Mouse (Mus musculus): ENCODE results near the gene Npdc1. TPM values are rescaled to one million over a fixed set of nuclear protein-coding genes. Genes with fewer than 3 reads are reported as not detected.
A peak's percentile ranks its signal among the peaks of the same experiment; 100 is the strongest.

Npdc1 gene
- polyA plus RNA-seq, 1 experiment from 2014 or later: 481 TPM

DNA sequence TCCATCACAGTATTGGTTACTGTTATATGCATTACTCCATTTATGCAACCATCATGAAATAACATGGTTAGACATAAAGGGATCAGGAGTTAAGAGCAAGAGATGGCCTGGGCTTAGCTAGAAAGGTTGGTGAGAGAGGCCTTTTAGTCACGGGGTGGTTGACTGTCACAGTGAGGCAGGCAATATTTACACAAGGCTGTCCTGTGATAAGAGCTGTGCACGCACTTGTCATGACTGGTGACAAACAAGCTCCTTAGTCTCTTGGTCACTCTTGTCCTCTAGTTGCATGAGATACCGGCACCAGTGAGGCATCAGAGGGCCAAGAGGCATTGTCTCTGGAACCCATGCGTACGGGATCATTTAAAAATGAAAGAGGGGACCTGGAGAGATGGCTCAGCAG is 14.7 kb upstream of the Npdc1 start:
- Histone ChIP-seq H3K36me3 (ENCODE audit: control insufficient read depth, insufficient read depth, low read length) (no peaks in the 10 kb centered on the region), H3K27ac (ENCODE audit: low read depth, low read length) (no peak overlapping the region), H3K9me3 (ENCODE audit: control insufficient read depth, low read length) (no peaks in the 10 kb centered on the region), H3K4me2 (ENCODE audit: low read length) (no peak overlapping the region), H3K4me3 (ENCODE audit: low read length) (no peak overlapping the region), H3K9ac (ENCODE audit: low read depth, low read length) (no peak overlapping the region), H3K27me3 (replicated peaks; ENCODE audit: control insufficient read depth, insufficient read depth, low read length) (no peaks in the 10 kb centered on the region), H3K4me1 (ENCODE audit: control insufficient read depth, insufficient read depth, low read depth, low read length) (no peaks in the 10 kb centered on the region)
- 78% methylated on average over 5 of the region's 5 CpGs for WGBS
- ATAC-seq: no peak

DNA sequence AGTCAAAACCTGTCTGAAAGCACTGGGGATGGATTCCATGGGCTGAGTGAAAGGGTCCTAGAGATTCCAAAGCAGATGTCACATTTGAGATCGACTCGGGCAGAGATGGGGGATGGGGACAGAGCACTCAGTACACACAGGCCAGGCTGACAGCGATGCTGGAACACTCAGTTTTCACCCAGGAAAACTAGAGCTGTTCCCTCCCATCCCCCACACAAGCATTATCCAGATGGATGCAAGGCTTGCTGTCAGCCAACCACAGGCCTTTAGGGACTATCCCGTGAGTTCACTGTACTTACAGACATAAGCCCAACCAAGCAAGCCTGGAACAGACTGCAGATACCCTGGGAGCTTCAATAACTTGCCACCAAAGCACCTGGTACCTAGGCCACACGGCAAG is 7.9 kb upstream of the Npdc1 start:
- Histone ChIP-seq H3K9ac (ENCODE audit: low read depth, low read length) (no peak overlapping the region), H3K27me3 (replicated peaks; ENCODE audit: control insufficient read depth, insufficient read depth, low read length) (peaks cover 14% of the 10 kb centered on the region), H3K9me3 (ENCODE audit: control insufficient read depth, low read length) (no peaks in the 10 kb centered on the region), H3K36me3 (ENCODE audit: control insufficient read depth, insufficient read depth, low read length) (no peaks in the 10 kb centered on the region), H3K4me1 (ENCODE audit: control insufficient read depth, insufficient read depth, low read depth, low read length) (peaks cover 15% of the 10 kb centered on the region), H3K4me3 (ENCODE audit: low read length) (no peak overlapping the region), H3K4me2 (ENCODE audit: low read length) (no peak overlapping the region), H3K27ac (ENCODE audit: low read depth, low read length) (no peak overlapping the region)
- 63% methylated on average over 5 of the region's 5 CpGs for WGBS
- ATAC-seq: no peak

DNA sequence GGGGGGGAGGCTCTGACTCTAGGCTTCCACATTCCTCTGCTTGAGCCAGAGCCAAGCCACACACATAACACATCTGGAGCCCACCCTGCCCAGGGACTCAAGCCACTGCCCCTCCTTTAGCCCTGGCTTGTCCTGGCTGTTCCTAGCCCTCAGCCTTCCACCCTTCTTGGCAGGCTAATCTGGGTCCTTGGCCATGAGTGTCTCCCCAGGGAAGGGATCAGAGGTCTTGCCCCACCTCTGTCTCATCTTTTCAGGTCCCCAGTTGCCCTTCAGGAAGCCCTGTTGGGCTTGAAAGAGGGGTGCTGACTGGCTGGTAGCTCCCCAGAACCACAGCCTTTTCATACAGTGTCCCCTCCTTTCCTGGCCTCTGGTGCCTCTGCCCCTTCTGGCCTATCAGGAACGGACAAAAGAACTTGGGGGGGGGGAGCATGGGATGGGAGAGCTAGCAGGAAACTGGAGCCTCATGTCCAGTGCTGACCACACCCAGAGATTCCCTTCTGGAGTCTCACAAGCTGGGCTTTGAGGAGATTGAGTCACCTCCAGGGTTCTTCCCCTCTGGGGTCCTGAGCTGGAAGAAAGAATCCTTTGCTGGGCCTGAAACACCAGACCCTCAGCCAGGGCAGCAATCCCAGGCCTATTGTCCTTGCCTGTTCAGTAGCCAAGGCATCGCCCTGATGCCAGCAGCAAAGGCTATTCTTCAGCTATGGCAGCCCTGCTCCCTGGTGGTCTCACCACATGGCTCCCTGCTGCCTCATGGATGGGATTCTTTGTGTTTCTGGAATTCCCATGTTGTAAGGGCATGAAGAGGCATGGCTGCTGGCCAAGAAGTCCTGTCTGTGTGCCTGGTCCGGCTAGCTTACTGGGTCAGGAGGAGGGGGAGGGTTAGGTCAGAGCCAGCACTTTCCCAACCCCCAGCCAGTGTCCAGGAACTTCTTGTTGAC is 4.6 kb upstream of the Npdc1 start:
- peak; percentile 90 for ATAC-seq

DNA sequence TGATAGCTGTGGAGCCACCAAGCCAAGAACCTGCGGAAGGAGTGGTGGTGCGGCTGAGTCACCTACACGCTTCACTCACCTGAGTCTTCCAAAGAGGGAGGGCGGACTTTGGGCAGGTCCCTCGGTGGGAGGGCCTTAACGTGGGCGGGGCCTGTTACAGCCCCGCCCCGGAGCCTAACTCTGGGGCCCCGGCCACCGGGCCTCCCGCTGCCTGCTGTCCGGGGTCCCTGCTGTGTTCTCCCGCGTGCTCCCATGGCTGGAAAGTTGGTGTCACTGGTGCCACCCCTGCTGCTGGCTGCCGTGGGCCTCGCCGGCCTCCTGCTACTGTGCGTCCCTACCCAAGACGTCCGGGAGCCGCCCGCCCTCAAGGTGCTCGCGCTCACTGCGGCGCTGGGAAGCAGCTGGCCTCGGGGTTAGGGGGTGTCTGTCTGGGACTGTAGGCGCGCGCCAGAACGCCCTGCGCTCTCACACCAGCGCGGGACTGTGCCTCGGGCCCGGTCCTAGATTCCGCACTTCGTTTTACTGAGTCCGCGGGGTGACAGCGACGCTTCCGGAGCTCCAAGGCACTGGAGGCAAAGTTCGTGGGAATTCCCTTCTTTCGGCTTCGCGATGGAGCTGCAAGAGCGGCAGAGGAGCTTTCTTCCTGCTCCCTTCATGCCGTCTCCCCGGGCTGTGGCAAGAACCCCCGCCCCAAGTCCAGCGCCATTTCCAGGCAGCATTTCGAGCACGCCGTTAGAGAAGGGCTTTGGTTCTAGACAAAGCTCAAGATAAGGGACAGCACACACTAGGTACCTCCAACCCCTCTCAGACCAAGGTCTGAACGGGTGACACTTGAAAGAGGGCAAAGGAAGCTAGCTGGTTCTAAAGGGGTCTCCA is 3.2 kb upstream of the Npdc1 start, which contains the start of gene Entpd2:
TSS of gene Entpd2 (plus strand) at position 154 of the 876 bp plus-strand sequence.
- H3K4me3 ChIP-seq (ENCODE audit: low read length): peak within 1 kb of the TSS; percentile 41
- WGBS: 1% methylated on average over 55 of the region's 57 CpGs
- peak within 1 kb of the TSS; percentile 30; the same call in 1 of the 2 replicates for H3K27ac ChIP-seq (ENCODE audit: low read depth, low read length)
- peak within 1 kb of the TSS; percentile 73 for H3K4me2 ChIP-seq (ENCODE audit: low read length)
- peaks cover 44% of the 10 kb centered on the region for H3K27me3 ChIP-seq (replicated peaks; ENCODE audit: control insufficient read depth, insufficient read depth, low read length)
- H3K4me1 ChIP-seq (ENCODE audit: control insufficient read depth, insufficient read depth, low read depth, low read length): peaks cover 22% of the 10 kb centered on the region
- peak within 1 kb of the TSS; percentile 54 for H3K9ac ChIP-seq (ENCODE audit: low read depth, low read length)
- H3K36me3 ChIP-seq (ENCODE audit: control insufficient read depth, insufficient read depth, low read length): no peaks in the 10 kb centered on the region
- H3K9me3 ChIP-seq (ENCODE audit: control insufficient read depth, low read length): no peaks in the 10 kb centered on the region
- no peak; the same call in 1 of the 2 replicates for ATAC-seq

More for the DNA sequence above, 4.6 kb upstream of the Npdc1 start:
- Histone ChIP-seq H3K4me2 (ENCODE audit: low read length) (no peak overlapping the region), H3K27ac (ENCODE audit: low read depth, low read length) (peak overlapping the region; percentile 30; the same call in 1 of the 2 replicates), H3K4me1 (ENCODE audit: control insufficient read depth, insufficient read depth, low read depth, low read length) (peaks cover 16% of the 10 kb centered on the region), H3K9ac (ENCODE audit: low read depth, low read length) (no peak overlapping the region), H3K9me3 (ENCODE audit: control insufficient read depth, low read length) (no peaks in the 10 kb centered on the region), H3K27me3 (replicated peaks; ENCODE audit: control insufficient read depth, insufficient read depth, low read length) (peaks cover 37% of the 10 kb centered on the region), H3K36me3 (ENCODE audit: control insufficient read depth, insufficient read depth, low read length) (no peaks in the 10 kb centered on the region), H3K4me3 (ENCODE audit: low read length) (no peak overlapping the region)
- 13% methylated on average over 3 of the region's 3 CpGs for WGBS

DNA sequence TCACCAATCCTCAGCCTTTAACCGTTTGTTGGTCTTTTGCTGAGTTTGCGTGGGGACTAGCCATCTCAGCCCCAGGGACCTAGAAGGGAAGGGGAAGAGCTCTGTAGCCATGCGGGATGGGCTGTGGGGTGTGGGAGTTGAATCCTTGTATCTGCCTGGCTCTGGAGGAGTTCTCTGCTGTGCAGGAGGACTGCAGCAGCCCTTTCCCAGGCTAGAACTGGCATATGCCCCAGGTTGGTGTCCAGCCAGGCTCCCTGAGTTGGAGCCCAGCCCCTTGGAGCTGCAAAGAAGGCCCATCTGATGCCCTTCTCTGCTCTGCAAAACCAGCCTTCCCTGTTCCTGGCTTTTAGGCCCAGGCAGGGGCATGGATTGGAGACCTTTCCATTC is 2.6 kb upstream of the Npdc1 start:
- WGBS: 38% methylated on average over 3 of the region's 3 CpGs
- Histone ChIP-seq H3K4me2 (ENCODE audit: low read length) (peak overlapping the region; percentile 73; the same call in 1 of the 2 replicates), H3K9ac (ENCODE audit: low read depth, low read length) (no peak overlapping the region; the same call in 1 of the 2 replicates), H3K4me1 (ENCODE audit: control insufficient read depth, insufficient read depth, low read depth, low read length) (peaks cover 22% of the 10 kb centered on the region), H3K4me3 (ENCODE audit: low read length) (no peak overlapping the region), H3K9me3 (ENCODE audit: control insufficient read depth, low read length) (no peaks in the 10 kb centered on the region), H3K36me3 (ENCODE audit: control insufficient read depth, insufficient read depth, low read length) (no peaks in the 10 kb centered on the region), H3K27me3 (replicated peaks; ENCODE audit: control insufficient read depth, insufficient read depth, low read length) (peaks cover 44% of the 10 kb centered on the region), H3K27ac (ENCODE audit: low read depth, low read length) (no peak overlapping the region)
- no peak for ATAC-seq

DNA sequence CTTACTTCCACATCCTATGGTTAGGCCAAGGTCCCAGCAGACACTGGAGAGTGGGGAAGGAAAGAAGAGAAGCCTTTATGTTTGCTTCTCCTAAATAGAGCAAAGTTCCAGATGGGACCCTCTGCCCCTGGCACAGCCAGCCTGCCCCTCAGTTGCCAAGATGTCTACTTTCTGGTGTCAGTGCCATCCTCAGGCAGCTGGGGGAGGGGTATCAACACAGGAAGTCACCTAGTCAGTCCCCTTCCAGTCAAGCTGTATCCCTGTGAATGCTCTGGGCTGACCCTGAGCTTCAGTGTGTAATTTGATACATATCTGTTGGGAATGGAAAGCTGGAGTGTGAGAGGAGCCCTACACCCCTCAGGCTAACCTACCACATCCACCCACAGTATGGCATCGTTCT is 2.1 kb upstream of the Npdc1 start:
- ATAC-seq: no peak
- no peaks in the 10 kb centered on the region for H3K9me3 ChIP-seq (ENCODE audit: control insufficient read depth, low read length)
- H3K9ac ChIP-seq (ENCODE audit: low read depth, low read length): no peak overlapping the region
- H3K27ac ChIP-seq (ENCODE audit: low read depth, low read length): no peak overlapping the region
- peaks cover 22% of the 10 kb centered on the region for H3K4me1 ChIP-seq (ENCODE audit: control insufficient read depth, insufficient read depth, low read depth, low read length)
- no peaks in the 10 kb centered on the region for H3K36me3 ChIP-seq (ENCODE audit: control insufficient read depth, insufficient read depth, low read length)
- no peak overlapping the region for H3K4me2 ChIP-seq (ENCODE audit: low read length)
- peaks cover 44% of the 10 kb centered on the region for H3K27me3 ChIP-seq (replicated peaks; ENCODE audit: control insufficient read depth, insufficient read depth, low read length)
- H3K4me3 ChIP-seq (ENCODE audit: low read length): no peak overlapping the region
- 59% methylated on average over 1 of the region's 1 CpGs for WGBS

DNA sequence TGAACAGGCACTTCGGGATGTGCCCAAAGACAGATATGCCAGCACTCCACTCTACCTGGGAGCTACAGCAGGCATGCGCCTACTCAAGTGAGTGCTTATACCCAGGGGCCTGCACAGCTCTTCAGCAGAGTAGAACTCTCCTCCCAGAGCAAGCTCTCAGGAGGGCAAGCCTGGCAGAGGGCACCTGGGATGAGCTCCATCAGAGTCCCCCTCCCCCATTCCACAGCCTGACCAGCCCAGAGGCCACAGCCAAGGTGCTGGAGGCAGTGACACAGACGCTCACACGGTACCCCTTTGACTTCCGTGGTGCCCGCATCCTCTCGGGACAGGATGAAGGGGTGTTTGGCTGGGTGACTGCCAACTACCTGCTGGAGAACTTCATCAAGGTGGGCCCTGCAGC is 1.1 kb upstream of the Npdc1 start:
- no peaks in the 10 kb centered on the region for H3K9me3 ChIP-seq (ENCODE audit: control insufficient read depth, low read length)
- H3K27me3 ChIP-seq (replicated peaks; ENCODE audit: control insufficient read depth, insufficient read depth, low read length): peaks cover 44% of the 10 kb centered on the region
- WGBS: 91% methylated on average over 7 of the region's 7 CpGs
- no peak for ATAC-seq
- H3K27ac ChIP-seq (ENCODE audit: low read depth, low read length): no peak overlapping the region
- peaks cover 22% of the 10 kb centered on the region for H3K4me1 ChIP-seq (ENCODE audit: control insufficient read depth, insufficient read depth, low read depth, low read length)
- no peaks in the 10 kb centered on the region for H3K36me3 ChIP-seq (ENCODE audit: control insufficient read depth, insufficient read depth, low read length)
- H3K4me3 ChIP-seq (ENCODE audit: low read length): no peak overlapping the region
- no peak overlapping the region for H3K4me2 ChIP-seq (ENCODE audit: low read length)
- no peak overlapping the region for H3K9ac ChIP-seq (ENCODE audit: low read depth, low read length)

DNA sequence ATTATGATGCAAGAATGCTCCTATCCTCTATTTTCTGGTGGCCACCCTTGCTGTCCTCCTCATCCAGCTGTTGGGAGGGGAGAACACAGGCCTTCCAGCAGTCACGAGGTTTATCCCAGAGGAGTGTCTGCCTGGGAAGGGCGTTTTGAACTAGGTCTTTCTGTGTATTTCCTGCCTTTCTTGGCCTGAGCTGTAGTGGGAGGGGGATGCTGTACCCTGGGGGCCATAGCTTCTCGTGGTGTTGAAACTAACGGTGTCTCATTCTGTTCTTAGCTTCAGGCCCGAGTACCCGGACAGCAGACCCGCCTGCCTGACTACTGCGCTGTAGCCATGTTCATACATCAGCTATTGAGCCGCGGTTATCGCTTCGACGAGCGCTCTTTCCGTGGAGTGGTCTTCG is 1.1 kb downstream of the Npdc1 start:
- Histone ChIP-seq H3K4me3 (ENCODE audit: low read length) (peak overlapping the region; percentile 37), H3K9me3 (ENCODE audit: control insufficient read depth, low read length) (no peaks in the 10 kb centered on the region), H3K4me1 (ENCODE audit: control insufficient read depth, insufficient read depth, low read depth, low read length) (peaks cover 29% of the 10 kb centered on the region), H3K9ac (ENCODE audit: low read depth, low read length) (peak overlapping the region; percentile 61), H3K27ac (ENCODE audit: low read depth, low read length) (no peak overlapping the region), H3K36me3 (ENCODE audit: control insufficient read depth, insufficient read depth, low read length) (no peaks in the 10 kb centered on the region), H3K27me3 (replicated peaks; ENCODE audit: control insufficient read depth, insufficient read depth, low read length) (peaks cover 36% of the 10 kb centered on the region), H3K4me2 (ENCODE audit: low read length) (peak overlapping the region; percentile 68)
- no peak for ATAC-seq
- 17% methylated on average over 16 of the region's 16 CpGs for WGBS

DNA sequence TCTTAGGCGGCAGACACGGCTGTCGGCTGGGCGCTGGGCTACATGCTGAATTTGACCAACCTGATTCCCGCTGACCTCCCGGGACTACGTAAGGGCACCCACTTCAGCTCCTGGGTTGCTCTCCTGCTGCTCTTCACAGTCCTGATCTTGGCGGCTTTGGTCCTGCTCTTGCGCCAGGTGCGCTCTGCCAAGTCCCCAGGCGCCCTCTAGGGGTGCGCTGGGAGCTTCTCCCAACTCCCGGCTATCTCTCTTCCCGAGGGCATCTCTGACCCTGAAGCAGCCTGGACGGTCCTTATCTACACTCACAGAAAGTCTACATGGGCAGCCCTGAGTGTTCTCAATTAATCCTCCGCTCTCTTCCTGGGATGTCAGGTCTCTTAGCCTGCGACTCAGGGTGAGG is 1.6 kb downstream of the Npdc1 start:
- WGBS: 2% methylated on average over 17 of the region's 17 CpGs
- Histone ChIP-seq H3K9me3 (ENCODE audit: control insufficient read depth, low read length) (no peaks in the 10 kb centered on the region), H3K27me3 (replicated peaks; ENCODE audit: control insufficient read depth, insufficient read depth, low read length) (peaks cover 32% of the 10 kb centered on the region), H3K27ac (ENCODE audit: low read depth, low read length) (no peak overlapping the region), H3K36me3 (ENCODE audit: control insufficient read depth, insufficient read depth, low read length) (no peaks in the 10 kb centered on the region), H3K4me2 (ENCODE audit: low read length) (peak overlapping the region; percentile 68), H3K9ac (ENCODE audit: low read depth, low read length) (peak overlapping the region; percentile 61), H3K4me3 (ENCODE audit: low read length) (peak overlapping the region; percentile 37), H3K4me1 (ENCODE audit: control insufficient read depth, insufficient read depth, low read depth, low read length) (peaks cover 27% of the 10 kb centered on the region)
- ATAC-seq: no peak
